Mouse (Mus musculus) embryonic facial prominence, embryonic 10.5 days (tissue): Measurements from ENCODE around the gene Arid2. TPM values are rescaled to one million over a fixed set of nuclear protein-coding genes. Genes with fewer than 3 reads are reported as not detected.
"Not testable (repeated sequence)": the region's sequence is repeated elsewhere in the genome, so short reads cannot be mapped to it uniquely, and the experiment has no call there.

Experiments used
- DNase-seq: peaks from one replicate; pipeline ENCODE4 v3.0.0-alpha.2; 2017; ENCODE audit warnings: low spot score
- H3K27ac ChIP-seq: fragments of 300-500 bp; sonication (generic); replicated peaks from 2 replicates; pipeline ENCODE4 v1.5.1; 2016; ENCODE audit warnings: mild to moderate bottlenecking
- H3K27me3 ChIP-seq: fragments of 300-500 bp; sonication (generic); replicated peaks from 2 replicates; pipeline ENCODE4 v1.6.1; 2016; ENCODE audit warnings: low read depth, mild to moderate bottlenecking; ENCODE audit not compliant: poor library complexity, severe bottlenecking
- H3K36me3 ChIP-seq: fragments of 300-500 bp; sonication (generic); replicated peaks from 2 replicates; pipeline ENCODE4 v1.6.1; 2016; ENCODE audit warnings: mild to moderate bottlenecking, moderate library complexity
- H3K4me1 ChIP-seq: fragments of 300-500 bp; sonication (generic); 2 replicates; pipeline ENCODE4 v1.6.1; 2016
- H3K4me3 ChIP-seq: fragments of 300-500 bp; sonication (generic); 2 replicates; pipeline ENCODE4 v1.5.1; 2016; ENCODE audit warnings: mild to moderate bottlenecking, moderate library complexity
- H3K9me3 ChIP-seq: fragments of 300-500 bp; sonication (generic); 2 replicates; pipeline ENCODE4 v1.6.1; 2016; ENCODE audit warnings: mild to moderate bottlenecking
- WGBS: fragments of 180-500 bp; shearing (Covaris S2); methylation state at CpG from one replicate; pipeline ENCODE4 v1.1.7; 2016; 5-methylcytosine and 5-hydroxymethylcytosine counted together
- polyA plus RNA-seq: library from polyadenylated mRNA; unstranded; fragments of >200 nt; fragmentation: Nextera tagmentation; extraction: Ambion mirVana; gene quantifications from 2 replicates; pipeline ENCODE4 v1.2.1, GENCODE M21; 2016

The Arid2 gene
- polyA plus RNA-seq, 1 experiment from 2014 or later, result 31.2 TPM

- H3K9me3 ChIP-seq, DNase-seq, H3K4me1 ChIP-seq, H3K4me3 ChIP-seq, H3K27me3 ChIP-seq, H3K27ac ChIP-seq: not testable (repeated sequence)
- WGBS, result 93% methylated on average over 4 of the region's 4 CpGs
- peaks cover 40% of the 10 kb centered on the region for H3K36me3 ChIP-seq
Measured at GRCm38 (mm10) chr15:96328722-96329121, 41.4 kb downstream of the Arid2 start.

- Histone ChIP-seq H3K27ac (no peak overlapping the region), H3K4me3 (no peak overlapping the region), H3K27me3 (no peaks in the 10 kb centered on the region), H3K9me3 (no peaks in the 10 kb centered on the region), H3K4me1 (peaks cover 9% of the 10 kb centered on the region), H3K36me3 (peaks cover 30% of the 10 kb centered on the region)
- WGBS, result 87% methylated on average over 3 of the region's 3 CpGs
- DNase-seq, result no peak
Measured at GRCm38 (mm10) chr15:96330536-96330935, 43.2 kb downstream of the Arid2 start.

GRCm38 (mm10) chr15:96332468-96333213 is 45.3 kb downstream of the Arid2 start:
- no peak overlapping the region for H3K4me3 ChIP-seq
- H3K9me3 ChIP-seq, result no peaks in the 10 kb centered on the region
- no peak for DNase-seq
- H3K27ac ChIP-seq, result no peak overlapping the region
- no peaks in the 10 kb centered on the region for H3K27me3 ChIP-seq
- 89% methylated on average over 9 of the region's 9 CpGs for WGBS
- peaks cover 17% of the 10 kb centered on the region for H3K36me3 ChIP-seq
- H3K4me1 ChIP-seq, result peaks cover 9% of the 10 kb centered on the region

GRCm38 (mm10) chr15:96333350-96333749 is 46.0 kb downstream of the Arid2 start:
- no peak overlapping the region for H3K4me3 ChIP-seq
- no peaks in the 10 kb centered on the region for H3K27me3 ChIP-seq
- peaks cover 14% of the 10 kb centered on the region for H3K36me3 ChIP-seq
- no peaks in the 10 kb centered on the region for H3K9me3 ChIP-seq
- no peak for DNase-seq
- no peak overlapping the region; the same call in 1 of the 2 replicates for H3K27ac ChIP-seq
- H3K4me1 ChIP-seq, result peaks cover 9% of the 10 kb centered on the region
- 82% methylated on average over 5 of the region's 5 CpGs for WGBS

- Histone ChIP-seq H3K4me1 (no peaks in the 10 kb centered on the region), H3K9me3 (no peaks in the 10 kb centered on the region), H3K4me3 (no peak overlapping the region), H3K27ac (no peak overlapping the region), H3K36me3 (0 out of 2 replicates have a peak, but pooled peaks cover 4% of the 10 kb centered on the region), H3K27me3 (no peaks in the 10 kb centered on the region)
- no peak for DNase-seq
- WGBS, result 85% methylated on average over 2 of the region's 2 CpGs
Measured at GRCm38 (mm10) chr15:96340924-96341323, 53.6 kb downstream of the Arid2 start.

- Histone ChIP-seq H3K27me3 (no peaks in the 10 kb centered on the region), H3K4me3 (no peak overlapping the region), H3K36me3 (0 out of 2 replicates have a peak, but pooled peaks cover 4% of the 10 kb centered on the region), H3K27ac (no peak overlapping the region), H3K9me3 (no peaks in the 10 kb centered on the region), H3K4me1 (no peaks in the 10 kb centered on the region)
- 95% methylated on average over 8 of the region's 8 CpGs for WGBS
- DNase-seq, result no peak
Measured at GRCm38 (mm10) chr15:96342097-96342496, 54.8 kb downstream of the Arid2 start.

- no peak for DNase-seq
- no peaks in the 10 kb centered on the region for H3K9me3 ChIP-seq
- no peak overlapping the region for H3K27ac ChIP-seq
- WGBS, result 92% methylated on average over 3 of the region's 3 CpGs
- H3K4me1 ChIP-seq, result no peaks in the 10 kb centered on the region
- no peak overlapping the region for H3K4me3 ChIP-seq
- no peaks in the 10 kb centered on the region for H3K27me3 ChIP-seq
- 0 out of 2 replicates have a peak, but pooled peaks cover 4% of the 10 kb centered on the region for H3K36me3 ChIP-seq
Measured at GRCm38 (mm10) chr15:96342871-96343270, 55.6 kb downstream of the Arid2 start.

GRCm38 (mm10) chr15:96344591-96345285 is 57.4 kb downstream of the Arid2 start:
- Histone ChIP-seq H3K9me3 (no peaks in the 10 kb centered on the region), H3K36me3 (peaks cover 11% of the 10 kb centered on the region), H3K4me1 (no peaks in the 10 kb centered on the region), H3K4me3 (no peak overlapping the region), H3K27ac (no peak overlapping the region), H3K27me3 (no peaks in the 10 kb centered on the region)
- DNase-seq, result no peak
- 80% methylated on average over 6 of the region's 7 CpGs for WGBS

- DNase-seq, result no peak
- H3K36me3 ChIP-seq, result peaks cover 14% of the 10 kb centered on the region
- no peak overlapping the region for H3K4me3 ChIP-seq
- H3K27ac ChIP-seq, result no peak overlapping the region
- H3K9me3 ChIP-seq, result no peaks in the 10 kb centered on the region
- H3K27me3 ChIP-seq, result no peaks in the 10 kb centered on the region
- WGBS, result 93% methylated on average over 6 of the region's 6 CpGs
- no peaks in the 10 kb centered on the region for H3K4me1 ChIP-seq
Measured at GRCm38 (mm10) chr15:96345312-96345849, 58.1 kb downstream of the Arid2 start.

GRCm38 (mm10) chr15:96351432-96351831 is 64.1 kb downstream of the Arid2 start:
- Histone ChIP-seq H3K4me3 (no peak overlapping the region), H3K4me1 (no peaks in the 10 kb centered on the region), H3K9me3 (no peaks in the 10 kb centered on the region), H3K27me3 (no peaks in the 10 kb centered on the region), H3K27ac (no peak overlapping the region), H3K36me3 (peaks cover 71% of the 10 kb centered on the region)
- WGBS, result 95% methylated on average over 9 of the region's 9 CpGs
- no peak for DNase-seq

GRCm38 (mm10) chr15:96358871-96359270 is 71.6 kb downstream of the Arid2 start:
- H3K27ac ChIP-seq, result no peak overlapping the region
- no peaks in the 10 kb centered on the region for H3K27me3 ChIP-seq
- peaks cover 92% of the 10 kb centered on the region for H3K36me3 ChIP-seq
- H3K4me1 ChIP-seq, result no peaks in the 10 kb centered on the region
- no peaks in the 10 kb centered on the region for H3K9me3 ChIP-seq
- no peak overlapping the region for H3K4me3 ChIP-seq
- WGBS, result 95% methylated on average over 6 of the region's 6 CpGs
- DNase-seq, result no peak

- Histone ChIP-seq H3K4me3 (no peak overlapping the region), H3K27me3 (no peaks in the 10 kb centered on the region), H3K27ac (no peak overlapping the region), H3K9me3 (no peaks in the 10 kb centered on the region), H3K36me3 (peaks cover 95% of the 10 kb centered on the region), H3K4me1 (no peaks in the 10 kb centered on the region)
- WGBS, result 92% methylated on average over 5 of the region's 5 CpGs
- DNase-seq, result no peak
Measured at GRCm38 (mm10) chr15:96360614-96361013, 73.3 kb downstream of the Arid2 start.

GRCm38 (mm10) chr15:96365351-96365750 is 78.0 kb downstream of the Arid2 start:
- no peaks in the 10 kb centered on the region for H3K27me3 ChIP-seq
- H3K9me3 ChIP-seq, result no peaks in the 10 kb centered on the region
- peaks cover 100% of the 10 kb centered on the region for H3K36me3 ChIP-seq
- H3K4me3 ChIP-seq, result no peak overlapping the region
- no peak for DNase-seq
- H3K4me1 ChIP-seq, result no peaks in the 10 kb centered on the region
- WGBS, result 86% methylated on average over 3 of the region's 3 CpGs
- H3K27ac ChIP-seq, result no peak overlapping the region
